Mouse (Mus musculus): ENCODE data around the gene Sp100.
"Not testable (repeated sequence)": the region's sequence is repeated elsewhere in the genome, so short reads cannot be mapped to it uniquely, and the experiment has no call there.

Sp100 gene

DNA sequence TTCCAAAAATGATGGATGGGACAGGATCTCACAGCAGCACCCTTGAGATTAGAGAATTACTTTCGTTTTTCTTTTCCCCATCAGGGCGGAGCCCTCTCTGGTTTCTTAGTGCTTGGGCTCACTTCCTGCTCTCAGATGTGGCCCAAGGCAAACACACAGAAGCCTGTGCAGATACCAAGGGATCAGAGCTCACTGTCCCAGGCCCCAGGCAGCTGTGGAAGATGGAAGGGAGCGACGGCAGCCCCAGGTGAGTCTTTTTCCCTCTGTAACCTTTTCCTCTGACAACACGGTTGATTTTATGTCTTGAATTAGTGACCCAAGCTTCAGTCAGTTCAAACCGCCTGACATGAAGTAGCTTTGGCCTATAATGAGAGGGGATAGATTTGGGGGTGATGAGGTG, at the start of gene Sp100:
Gene Sp100, plus strand, starts transcription at position 108 of the 400 bp plus-strand sequence.
- DNase-seq (ENCODE audit: low spot score): not testable (repeated sequence)

DNA sequence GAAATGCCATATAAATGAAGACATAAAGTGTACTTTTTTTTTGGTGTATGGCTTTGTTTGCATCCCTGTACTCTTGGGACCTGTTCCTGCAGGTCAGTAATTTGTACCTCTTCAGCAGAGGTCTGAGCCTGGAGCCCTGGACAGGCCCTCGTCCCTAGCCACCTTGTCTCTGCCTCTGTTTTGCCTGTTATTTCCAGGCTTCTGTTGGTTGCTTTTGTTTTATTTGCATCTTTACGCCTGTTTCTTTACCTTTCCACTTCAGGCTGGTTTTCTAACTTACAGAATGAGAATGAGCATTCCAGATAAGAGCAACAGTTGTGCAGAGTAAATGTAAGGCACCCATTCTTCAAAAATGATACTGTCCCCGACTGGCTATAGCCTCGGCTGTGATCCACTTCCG, 49.7 kb upstream of the Sp100 start, which contains the start of gene Sp140:
Gene Sp140, plus strand, starts transcription at position 301 of the 400 bp plus-strand sequence.
- DNase-seq (ENCODE audit: low spot score): not testable (repeated sequence)

DNA sequence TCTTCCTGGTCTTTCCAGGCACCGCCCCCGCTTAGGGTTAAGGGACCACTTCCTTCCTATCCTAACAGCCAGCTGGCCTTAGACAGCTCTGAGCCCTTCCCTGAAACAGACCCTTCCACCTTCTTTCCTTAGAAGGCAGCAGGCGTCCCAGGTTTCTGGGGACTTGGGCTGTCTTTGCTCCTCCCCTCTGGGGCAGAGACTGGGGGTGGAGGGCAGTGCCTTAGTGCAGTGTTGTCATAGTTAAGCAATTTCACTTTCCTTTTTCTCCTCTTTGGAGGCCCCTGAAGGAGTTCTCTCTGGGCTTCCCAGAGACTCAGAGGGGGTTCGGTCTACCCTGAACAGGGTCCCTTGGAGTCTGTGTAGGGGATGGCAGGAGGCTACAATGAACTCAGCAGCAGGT, 49.0 kb upstream of the Sp100 start:
- not testable (repeated sequence) for DNase-seq (ENCODE audit: low spot score)

DNA sequence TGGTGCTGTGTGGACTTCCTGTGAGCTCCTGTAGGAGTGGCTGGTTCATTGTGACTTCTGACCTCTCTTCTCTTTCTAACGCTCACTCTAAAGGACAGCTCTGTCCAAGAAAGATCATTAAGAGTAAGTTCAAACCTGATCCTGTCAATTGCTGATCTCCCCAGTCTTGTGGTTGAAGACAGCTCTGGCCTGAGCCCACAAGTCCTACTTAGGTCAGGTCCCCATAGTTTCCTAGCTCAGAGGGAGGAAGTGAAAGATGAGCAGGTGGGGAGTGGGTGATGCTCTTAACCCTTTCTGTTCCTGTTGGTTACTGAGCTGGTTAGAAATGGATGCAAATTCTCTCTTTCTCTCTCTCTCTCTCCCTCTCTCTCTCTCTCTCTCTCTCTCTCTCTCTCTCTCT, 45.4 kb upstream of the Sp100 start:
- not testable (repeated sequence) for DNase-seq (ENCODE audit: low spot score)

DNA sequence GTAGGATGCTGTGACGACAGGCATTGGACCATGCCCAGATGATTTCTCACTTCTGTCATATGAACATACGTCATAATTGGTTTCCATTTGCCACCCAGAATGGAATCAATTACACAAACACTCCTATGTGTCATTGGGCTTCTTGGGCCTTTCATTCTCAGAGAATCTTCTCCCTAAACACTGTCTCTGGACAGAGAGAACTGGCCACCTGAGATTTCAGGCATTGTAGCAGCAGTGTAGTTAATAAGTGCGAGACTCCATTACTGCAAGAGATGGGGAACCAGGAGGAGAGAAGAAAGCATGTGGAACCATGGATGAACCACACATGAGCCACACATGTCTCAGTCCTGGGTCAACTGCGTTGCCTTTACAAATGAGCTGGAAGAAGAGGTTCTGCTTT, 41.4 kb upstream of the Sp100 start:
- not testable (repeated sequence) for DNase-seq (ENCODE audit: low spot score)

DNA sequence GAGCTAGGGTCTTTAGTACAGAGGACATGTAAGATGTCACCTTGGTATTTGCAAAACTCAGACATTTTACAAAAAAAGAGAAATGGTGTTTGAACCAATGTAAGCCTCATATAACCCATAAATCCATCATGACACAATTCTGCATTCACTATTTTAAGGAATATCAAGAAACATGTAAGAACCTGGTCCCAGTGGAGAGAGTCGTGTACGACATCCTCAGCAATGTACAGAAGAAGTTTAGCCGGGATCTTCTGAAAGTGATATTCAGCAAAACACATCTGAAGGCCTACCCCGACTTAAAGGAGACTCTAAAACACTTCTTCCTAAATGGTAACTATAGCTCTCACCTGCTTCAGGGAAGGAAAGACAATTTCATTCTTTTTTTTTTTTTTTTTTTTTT, 39.2 kb upstream of the Sp100 start:
- not testable (repeated sequence) for DNase-seq (ENCODE audit: low spot score)

DNA sequence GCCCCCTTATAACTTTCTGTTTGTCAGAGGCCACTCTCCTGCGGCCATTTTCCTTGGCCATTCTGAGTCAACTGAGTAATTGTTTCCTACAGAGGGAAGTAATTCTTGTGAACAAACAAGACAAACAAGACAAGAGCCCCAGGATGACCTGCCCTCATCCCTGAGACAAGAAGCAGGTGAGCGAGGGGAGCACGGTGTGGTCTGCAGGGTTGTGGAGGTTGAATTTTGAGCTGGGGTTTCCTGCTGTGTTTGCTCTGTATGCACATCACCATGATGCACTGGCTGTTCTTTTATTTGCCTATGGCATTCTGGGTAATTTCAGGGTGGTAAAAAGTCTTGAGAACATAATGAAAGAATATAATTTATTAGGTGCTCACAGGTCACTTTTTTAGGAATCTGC, 34.7 kb upstream of the Sp100 start:
- not testable (repeated sequence) for DNase-seq (ENCODE audit: low spot score)

DNA sequence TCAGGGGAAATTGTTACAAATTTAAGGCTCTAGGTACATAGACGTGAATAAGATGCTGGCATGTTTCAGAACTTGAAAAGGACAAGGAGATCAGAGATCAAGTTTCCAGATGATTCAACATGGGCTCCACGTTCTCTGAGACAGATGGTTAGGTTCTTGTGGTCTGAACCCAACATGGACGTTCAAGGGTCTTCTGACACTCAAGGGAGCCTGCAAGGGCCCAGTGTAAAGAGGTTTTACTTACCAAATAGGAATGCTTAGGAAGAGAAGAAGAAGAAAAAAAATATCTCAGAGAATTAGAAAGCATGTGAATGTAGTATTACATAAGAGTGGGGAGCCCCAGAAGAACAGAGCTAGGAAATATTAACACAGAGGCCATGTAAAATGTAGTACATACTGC, 34.0 kb upstream of the Sp100 start:
- not testable (repeated sequence) for DNase-seq (ENCODE audit: low spot score)

DNA sequence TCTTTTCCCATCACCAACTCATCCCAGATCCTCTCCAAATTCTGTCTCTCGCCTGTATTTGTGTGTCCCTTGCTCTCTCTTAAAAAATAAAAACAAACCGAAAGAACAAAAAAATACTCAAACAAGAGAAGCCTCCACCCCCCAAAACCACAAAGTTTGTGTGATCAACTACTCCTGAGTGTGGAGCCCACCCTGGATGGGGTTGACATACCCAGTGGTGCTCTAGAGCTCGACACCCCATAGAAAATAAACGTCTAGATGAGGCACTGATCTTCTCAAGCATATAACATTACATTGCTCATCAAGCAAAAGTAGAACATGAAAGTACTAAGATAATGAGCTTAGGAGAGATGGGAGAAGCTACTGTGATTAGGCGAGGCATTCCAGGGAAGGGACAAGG, 32.6 kb upstream of the Sp100 start:
- DNase-seq (ENCODE audit: low spot score): not testable (repeated sequence)

DNA sequence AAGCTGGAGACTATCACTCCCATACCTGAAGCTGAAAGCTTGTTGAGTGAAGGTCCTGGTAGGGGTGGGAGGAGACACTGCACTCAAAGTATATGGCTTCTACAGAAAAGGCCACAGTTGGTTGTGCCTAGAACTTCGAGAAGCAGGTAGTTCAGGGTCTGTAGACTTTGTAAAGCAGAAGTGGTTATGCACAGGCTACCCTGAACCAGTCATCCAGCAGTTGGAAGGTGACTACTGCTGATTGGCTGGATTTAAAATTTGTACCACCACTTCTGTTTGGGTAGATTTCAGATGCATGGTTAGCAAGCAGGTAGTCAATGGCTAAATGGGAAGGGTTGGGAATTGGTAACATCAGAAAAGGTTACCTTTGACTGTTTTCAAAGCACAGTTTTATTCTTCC, 31.1 kb upstream of the Sp100 start:
- DNase-seq (ENCODE audit: low spot score): not testable (repeated sequence)

DNA sequence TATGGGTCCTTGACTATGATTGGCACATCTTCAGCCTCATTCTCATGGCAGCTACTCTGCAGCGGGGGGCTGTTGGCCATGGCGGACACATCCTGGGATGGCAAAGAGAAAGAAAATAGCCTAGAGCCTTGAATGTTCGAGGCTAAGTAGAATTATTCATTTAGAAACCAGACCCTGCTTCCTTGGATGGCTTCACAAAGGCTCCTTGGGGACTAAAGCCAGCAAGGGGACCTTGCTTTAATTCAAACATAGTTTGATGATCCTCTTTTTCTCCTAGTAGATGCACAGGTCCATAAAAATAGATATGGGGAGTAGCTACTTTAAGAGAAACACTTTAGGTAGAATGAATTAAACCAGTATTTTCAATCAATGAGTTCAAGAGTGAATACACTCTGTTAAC, 12.9 kb upstream of the Sp100 start:
- not testable (repeated sequence) for DNase-seq (ENCODE audit: low spot score)

DNA sequence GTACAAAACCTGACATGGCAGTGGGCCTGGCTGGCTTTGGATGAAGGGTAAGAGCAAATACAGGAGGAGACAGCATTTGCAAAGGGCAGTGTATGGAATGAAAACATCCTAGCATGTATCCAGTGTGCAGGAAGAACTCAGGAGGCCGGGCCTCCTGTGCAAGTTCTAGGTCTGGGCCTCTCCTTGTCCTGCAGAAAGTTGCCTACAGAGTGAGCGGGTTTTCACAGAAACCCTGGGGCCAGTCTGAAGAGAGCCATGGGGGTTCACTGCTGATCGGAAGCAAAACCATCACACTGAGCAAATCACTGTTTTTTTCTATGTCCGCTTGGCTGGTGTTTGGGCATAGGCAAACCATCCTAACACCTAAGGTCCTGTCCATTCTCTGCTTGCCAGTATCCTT, 11.6 kb upstream of the Sp100 start:
- not testable (repeated sequence) for DNase-seq (ENCODE audit: low spot score)

DNA sequence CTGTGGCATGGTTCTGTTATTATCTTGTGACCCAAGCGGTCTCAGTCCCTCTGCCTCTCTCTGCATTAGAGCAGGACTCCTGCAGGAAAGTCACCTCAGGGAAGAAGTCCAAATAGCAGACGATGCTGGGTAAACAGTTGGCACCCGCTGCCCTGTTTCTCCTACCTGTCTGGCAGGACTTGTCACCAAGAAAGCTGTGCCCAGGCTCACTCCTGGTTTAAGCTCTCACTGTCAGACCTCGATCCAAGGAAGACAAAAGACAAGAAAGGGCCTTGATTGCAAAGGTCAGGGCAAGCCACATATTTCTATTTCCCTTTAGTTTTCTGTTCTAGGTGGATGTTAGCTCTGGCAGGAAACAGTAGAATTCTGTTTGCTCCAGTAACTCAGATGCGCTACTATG, 736 bp downstream of the Sp100 start:
- not testable (repeated sequence) for DNase-seq (ENCODE audit: low spot score)

DNA sequence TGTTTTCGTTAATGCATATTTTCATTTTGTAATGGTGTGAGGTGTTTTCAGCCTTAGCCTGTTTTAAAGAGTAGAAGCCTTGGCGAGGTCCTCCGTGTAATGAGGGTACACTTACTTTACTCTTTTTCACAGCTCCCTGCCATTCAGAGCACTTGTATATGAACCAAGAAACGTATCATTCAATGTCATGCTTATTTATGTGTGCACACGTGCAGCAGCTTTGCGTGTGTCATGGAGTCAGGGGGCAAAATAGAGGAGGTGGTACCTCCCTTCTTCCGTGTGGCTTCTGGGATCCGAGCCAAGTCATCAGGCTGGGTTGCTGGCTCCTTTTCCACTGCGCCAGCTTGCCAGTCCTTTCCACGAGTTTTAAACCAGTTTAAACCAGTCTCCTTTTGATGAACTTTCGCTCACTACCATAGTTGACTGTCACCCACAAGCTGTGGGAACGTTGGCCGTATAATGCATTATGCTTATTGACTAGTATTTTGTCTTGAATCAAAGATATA, 2.0 kb downstream of the Sp100 start:
- not testable (repeated sequence) for DNase-seq (ENCODE audit: low spot score)

DNA sequence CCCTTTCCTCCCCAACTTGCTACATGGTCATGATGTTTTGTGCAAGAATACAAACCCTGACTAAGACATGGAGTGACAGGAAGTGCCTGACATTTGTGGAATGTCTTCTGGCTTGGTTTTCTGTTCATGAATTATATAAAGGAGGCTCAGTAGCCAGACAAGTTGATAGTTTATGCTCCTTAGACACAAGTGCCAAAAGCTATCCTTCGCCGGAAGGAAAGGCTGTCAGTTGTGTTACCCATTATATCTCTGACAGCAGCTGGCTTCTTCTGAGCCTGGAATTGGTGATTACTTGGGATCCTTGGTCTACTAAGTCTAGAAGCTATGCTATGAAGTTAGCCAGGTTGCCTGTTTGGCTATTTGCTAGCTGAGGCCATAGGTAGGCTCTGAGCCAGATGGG, 7.4 kb downstream of the Sp100 start:
- DNase-seq (ENCODE audit: low spot score): not testable (repeated sequence)

DNA sequence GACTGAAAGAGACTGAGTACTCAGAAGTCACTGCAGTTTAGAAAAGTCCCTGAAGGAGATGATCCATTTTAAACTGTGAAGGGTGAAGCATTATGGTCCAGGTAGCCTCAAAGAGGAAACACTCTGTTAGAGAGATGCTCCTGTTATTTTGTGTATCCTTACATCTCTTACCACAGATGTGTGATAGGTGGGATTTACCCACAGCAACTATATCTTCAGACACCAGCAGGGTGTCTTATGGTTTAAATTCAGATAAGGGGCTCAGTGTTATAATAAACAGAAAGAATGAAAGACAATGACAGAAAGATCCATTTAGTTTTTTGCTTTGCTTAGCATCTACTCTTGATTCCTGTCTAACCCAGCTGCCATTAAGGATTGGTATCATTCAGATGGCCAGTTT, 14.5 kb downstream of the Sp100 start:
- DNase-seq (ENCODE audit: low spot score): no peak

DNA sequence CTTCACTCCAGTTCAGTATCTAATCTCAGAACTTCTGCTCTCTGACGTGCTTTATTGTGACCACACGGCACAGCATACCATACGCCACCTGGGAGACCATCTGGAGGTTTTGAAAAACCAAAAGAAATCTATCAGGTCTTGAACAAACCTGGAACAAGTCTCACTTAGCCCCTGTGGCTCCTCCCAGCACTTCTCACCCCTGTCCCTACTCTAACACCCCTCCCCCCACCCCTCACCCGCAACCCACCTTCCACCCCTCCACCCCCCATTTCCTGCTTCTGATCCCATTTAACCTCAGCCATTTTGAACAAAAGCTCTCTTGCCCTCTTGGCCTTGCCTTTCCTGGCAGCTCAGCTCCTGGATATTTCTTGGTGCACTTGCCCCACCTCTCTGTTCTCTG, 30.4 kb downstream of the Sp100 start:
- DNase-seq (ENCODE audit: low spot score): no peak

DNA sequence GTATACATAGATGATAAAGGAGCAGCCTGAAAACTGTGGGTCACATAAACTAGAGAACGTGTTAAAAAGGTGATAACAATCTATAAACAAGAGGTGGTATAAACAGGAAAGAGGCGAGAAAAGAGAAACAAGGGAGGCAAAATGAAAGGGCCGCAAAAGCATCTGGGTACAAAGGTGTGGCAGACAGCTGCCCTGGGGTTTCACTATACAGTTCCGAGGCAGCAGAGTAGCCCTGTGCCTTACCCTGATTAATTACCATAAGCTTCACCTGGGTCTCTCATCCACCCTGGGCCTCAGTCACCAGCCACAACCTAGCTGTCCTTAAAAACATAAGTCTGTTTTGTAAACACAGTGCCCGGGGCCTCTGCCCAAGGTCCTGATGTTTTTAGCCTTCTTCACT, 36.9 kb downstream of the Sp100 start:
- DNase-seq (ENCODE audit: low spot score): no peak

DNA sequence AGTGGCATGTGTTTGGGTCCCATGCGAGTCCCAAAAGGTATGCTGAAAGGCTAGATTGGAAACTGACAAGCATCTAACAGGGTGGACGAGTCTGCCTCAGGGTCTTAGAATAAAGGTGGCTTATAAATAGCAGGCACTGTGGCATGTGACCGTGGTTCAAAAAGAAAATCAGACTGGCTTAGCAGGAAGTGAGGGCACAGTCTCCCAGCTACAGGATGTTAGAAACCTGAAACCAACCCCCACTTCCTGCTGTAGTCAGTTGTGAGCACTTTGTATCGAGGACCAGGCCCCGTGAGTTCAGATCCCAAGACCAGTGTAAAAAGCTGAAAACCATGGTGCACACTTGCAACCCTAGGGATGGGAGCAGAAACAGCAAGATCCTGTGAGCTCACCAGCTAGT, 37.6 kb downstream of the Sp100 start:
- DNase-seq (ENCODE audit: low spot score): no peak

DNA sequence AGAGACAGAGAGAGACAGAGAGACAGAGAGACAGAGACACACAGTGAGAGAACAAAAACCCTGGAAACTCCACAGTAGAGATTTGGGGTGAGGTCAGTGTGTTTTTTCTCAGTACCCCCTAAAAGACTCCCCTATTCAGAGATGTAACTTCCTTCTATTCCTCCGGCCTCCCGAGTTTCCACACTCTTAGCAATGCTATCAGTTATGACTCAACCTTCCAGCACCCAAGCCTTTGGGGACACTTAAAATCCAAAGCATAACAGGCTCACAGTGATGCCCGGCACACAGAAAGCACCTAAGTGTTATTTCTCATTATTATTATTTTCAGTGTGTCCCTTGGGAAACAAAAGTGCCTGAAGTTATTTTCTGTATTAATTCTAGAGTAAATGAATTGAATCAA, 40.8 kb downstream of the Sp100 start:
- no peak for DNase-seq (ENCODE audit: low spot score)

DNA sequence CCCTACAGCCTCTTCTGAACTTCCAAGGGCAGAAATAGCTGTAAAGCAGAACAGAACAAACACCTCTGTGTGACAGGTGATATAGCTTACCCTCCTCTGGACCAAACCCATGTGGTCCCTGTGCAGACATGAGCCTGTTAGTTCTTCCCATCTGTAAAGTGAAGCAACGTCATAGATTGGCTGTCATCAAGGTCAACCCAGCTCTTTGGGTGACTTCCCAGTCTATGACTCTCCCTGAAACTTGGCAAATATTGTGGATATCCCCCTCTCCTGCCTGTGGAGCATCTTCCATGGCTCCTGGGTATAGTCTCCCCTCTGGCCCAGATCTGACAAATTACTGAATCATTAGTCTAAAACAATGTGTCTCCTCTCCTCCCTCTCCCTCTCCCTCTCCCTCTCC, 42.5 kb downstream of the Sp100 start:
- DNase-seq (ENCODE audit: low spot score): no peak

DNA sequence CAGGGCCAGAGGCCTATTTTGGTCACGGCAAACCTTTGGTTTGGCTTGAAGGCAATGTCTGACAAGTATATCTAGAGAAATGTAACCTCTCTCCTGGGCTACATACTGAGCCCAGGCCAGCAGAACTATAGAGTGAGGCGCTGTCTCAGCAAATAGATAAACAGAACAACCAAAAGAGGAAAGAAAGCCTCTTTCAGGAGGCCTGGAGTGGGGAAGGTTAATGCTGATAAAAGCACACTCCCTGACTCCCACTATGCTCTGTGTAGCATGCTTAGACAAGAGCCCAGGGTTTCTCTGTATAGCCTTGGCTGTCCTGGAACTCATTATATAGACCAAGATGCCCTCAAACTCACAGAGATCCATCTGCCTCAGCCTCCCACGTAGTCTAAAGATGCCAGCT, 43.5 kb downstream of the Sp100 start:
- no peak for DNase-seq (ENCODE audit: low spot score)

DNA sequence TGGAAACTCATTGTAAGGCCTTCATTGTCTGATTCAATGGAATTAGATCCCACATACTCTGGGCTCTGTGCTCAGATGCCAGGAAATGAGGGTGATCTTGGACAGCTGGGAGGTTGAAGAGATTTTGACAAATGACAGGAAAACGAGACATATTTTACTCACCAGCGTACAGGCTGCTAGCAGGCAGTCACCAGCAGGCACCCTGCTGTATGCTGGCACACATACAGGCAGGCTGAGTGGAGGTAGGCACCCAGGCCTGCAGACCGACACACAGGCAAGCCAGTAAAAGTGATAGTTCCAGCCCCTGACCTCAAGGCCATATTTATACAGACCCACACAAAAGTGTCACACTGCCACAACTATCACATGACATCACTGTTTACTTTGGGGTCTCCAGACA, 45.9 kb downstream of the Sp100 start:
- no peak for DNase-seq (ENCODE audit: low spot score)

DNA sequence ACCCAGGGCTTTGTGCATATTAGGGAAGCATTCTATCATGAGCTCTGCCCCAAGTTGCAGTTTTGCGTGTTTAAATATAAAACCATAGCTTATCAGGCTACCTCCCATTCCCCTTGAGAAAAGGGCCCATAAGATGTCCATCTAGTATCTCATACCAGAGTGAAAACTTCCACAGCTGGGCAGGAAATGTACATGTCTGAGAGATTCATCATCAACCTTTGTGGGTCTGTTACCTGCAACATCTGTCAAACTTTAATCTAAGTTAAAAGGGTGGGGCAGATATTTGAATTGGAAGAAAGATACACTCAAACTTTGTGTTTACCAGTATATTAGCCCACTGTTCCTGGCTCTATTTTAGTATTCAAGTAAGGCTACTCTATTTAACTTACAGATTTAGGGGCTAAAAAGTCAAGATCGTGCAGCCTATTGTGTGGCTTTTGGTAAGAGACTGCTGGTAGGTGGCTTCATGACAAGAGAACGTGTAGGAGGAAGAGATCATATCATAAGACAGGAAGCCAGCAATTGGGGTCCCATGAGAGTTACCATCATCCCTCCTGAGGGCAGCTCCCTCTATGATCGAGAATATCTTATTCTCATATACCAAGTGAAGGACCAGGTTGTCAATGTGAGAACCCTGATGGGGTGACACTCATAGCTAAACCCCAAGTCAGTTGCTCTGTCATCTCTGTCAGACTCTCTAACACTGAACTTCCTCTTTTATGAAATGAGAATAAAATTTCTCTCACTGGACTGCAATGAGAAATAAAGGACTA, 48.1 kb downstream of the Sp100 start:
- DNase-seq (ENCODE audit: low spot score): no peak
